Mouse (Mus musculus) embryonic facial prominence, embryonic 14.5 days (tissue): ENCODE results near the gene Rerg. TPM values are rescaled to one million over a fixed set of nuclear protein-coding genes. Genes with fewer than 3 reads are reported as not detected.

Source experiments
- ATAC-seq: fragments of 200-750 bp; cut with Nextera tagmentation; 2 replicates; pipeline ENCODE4 v1.8.0; 2017; ENCODE audit warnings: low read depth, moderate number of reproducible peaks, moderate TSS enrichment
- DNase-seq: peaks from one replicate; pipeline ENCODE4 v3.0.0-alpha.2; 2015; ENCODE audit warnings: low spot score
- H3K27ac ChIP-seq: fragments of 300-500 bp; sonication (generic); replicated peaks from 2 replicates; pipeline ENCODE4 v1.5.1; 2014; ENCODE audit warnings: low read depth, mild to moderate bottlenecking, low read length, moderate library complexity
- H3K27me3 ChIP-seq: fragments of 300-500 bp; sonication (generic); replicated peaks from 2 replicates; pipeline ENCODE4 v1.6.1; 2014; ENCODE audit warnings: low read length; ENCODE audit not compliant: control insufficient read depth, insufficient read depth
- H3K36me3 ChIP-seq: fragments of 300-500 bp; sonication (generic); 2 replicates; pipeline ENCODE4 v1.6.1; 2014; ENCODE audit warnings: low read length, mixed read lengths; ENCODE audit not compliant: control insufficient read depth, insufficient read depth
- H3K4me1 ChIP-seq: fragments of 300-500 bp; sonication (generic); 2 replicates; pipeline ENCODE4 v1.6.1; 2014; ENCODE audit warnings: antibody characterized with exemption, low read length; ENCODE audit not compliant: control insufficient read depth, insufficient read depth
- H3K4me2 ChIP-seq: fragments of 300-500 bp; sonication (generic); 2 replicates; pipeline ENCODE4 v1.6.1; 2014; ENCODE audit warnings: low read depth, mild to moderate bottlenecking, low read length, moderate library complexity, mixed read lengths
- H3K4me3 ChIP-seq: fragments of 300-500 bp; sonication (generic); 2 replicates; pipeline ENCODE4 v1.5.1; 2014; ENCODE audit warnings: low read depth, mild to moderate bottlenecking, low read length
- H3K9ac ChIP-seq: fragments of 300-500 bp; sonication (generic); 2 replicates; pipeline ENCODE4 v1.6.1; 2014; ENCODE audit warnings: low read depth, mild to moderate bottlenecking, low read length, moderate library complexity, mixed read lengths
- H3K9me3 ChIP-seq: fragments of 300-500 bp; sonication (generic); 2 replicates; pipeline ENCODE4 v1.6.1; 2016; ENCODE audit warnings: low read length; ENCODE audit not compliant: control insufficient read depth
- WGBS: fragments of 180-500 bp; shearing (Covaris S2); extraction: QIAGEN DNeasy Blood & Tissue Kit; methylation state at CpG from one replicate; pipeline ENCODE4 v1.1.7; 2014; 5-methylcytosine and 5-hydroxymethylcytosine counted together
- polyA plus RNA-seq: library from polyadenylated mRNA; unstranded; fragments of >200 nt; fragmentation: Nextera tagmentation; extraction: Ambion mirVana; gene quantifications from 2 replicates; pipeline ENCODE4 v1.2.1, GENCODE M21; 2014

The Rerg gene
- polyA plus RNA-seq, 1 experiment from 2014 or later, result 26.0 TPM

DNA sequence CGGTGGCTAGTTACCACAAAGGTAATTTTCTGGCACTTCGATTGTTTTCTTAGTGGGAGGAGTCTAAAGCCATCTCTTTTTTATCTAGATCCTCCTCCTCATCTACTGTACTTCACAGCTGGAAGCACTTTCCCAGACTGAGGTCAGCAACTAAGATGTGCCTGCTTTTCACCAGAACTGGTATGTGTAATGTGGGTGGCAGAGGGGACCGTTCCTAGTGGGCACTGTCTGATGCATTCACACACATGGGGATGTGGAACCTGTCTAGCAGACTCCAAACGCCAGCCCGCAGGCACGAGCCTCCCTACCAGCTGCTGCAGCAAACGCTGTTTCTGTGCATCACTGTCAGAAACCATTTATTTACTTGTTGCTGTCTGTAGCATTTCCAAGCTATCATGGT is 31.3 kb upstream of the Rerg start:
- Histone ChIP-seq H3K27me3 (no peaks in the 10 kb centered on the region), H3K4me2 (no peak overlapping the region), H3K27ac (no peak overlapping the region), H3K4me3 (no peak overlapping the region), H3K9me3 (no peaks in the 10 kb centered on the region), H3K4me1 (no peaks in the 10 kb centered on the region), H3K36me3 (no peaks in the 10 kb centered on the region), H3K9ac (no peak overlapping the region)
- WGBS, result 58% methylated on average over 7 of the region's 7 CpGs
- DNase-seq, result no peak
- ATAC-seq, result no peak

GRCm38 (mm10) chr6:137201166-137201565 is 30.9 kb upstream of the Rerg start:
- ATAC-seq (no peak), DNase-seq (no peak)
- Histone ChIP-seq H3K9me3 (no peaks in the 10 kb centered on the region), H3K4me1 (no peaks in the 10 kb centered on the region), H3K27ac (no peak overlapping the region), H3K4me3 (no peak overlapping the region), H3K36me3 (no peaks in the 10 kb centered on the region), H3K27me3 (no peaks in the 10 kb centered on the region), H3K9ac (no peak overlapping the region), H3K4me2 (no peak overlapping the region)
- WGBS, result 82% methylated on average over 3 of the region's 3 CpGs

- H3K27me3 ChIP-seq, result no peaks in the 10 kb centered on the region
- DNase-seq (peak; percentile 59), ATAC-seq (no peak)
- H3K9ac ChIP-seq, result no peak overlapping the region
- no peaks in the 10 kb centered on the region for H3K36me3 ChIP-seq
- H3K27ac ChIP-seq, result no peak overlapping the region
- H3K4me2 ChIP-seq, result no peak overlapping the region
- H3K4me1 ChIP-seq, result no peaks in the 10 kb centered on the region
- WGBS, result 23% methylated on average over 6 of the region's 6 CpGs
- H3K4me3 ChIP-seq, result no peak overlapping the region
- H3K9me3 ChIP-seq, result no peaks in the 10 kb centered on the region
Observed at GRCm38 (mm10) chr6:137192063-137192462, 21.8 kb upstream of the Rerg start.

GRCm38 (mm10) chr6:137191026-137191425 is 20.7 kb upstream of the Rerg start:
- Histone ChIP-seq H3K4me2 (no peak overlapping the region), H3K9me3 (no peaks in the 10 kb centered on the region), H3K27me3 (no peaks in the 10 kb centered on the region), H3K36me3 (no peaks in the 10 kb centered on the region), H3K9ac (no peak overlapping the region), H3K4me3 (no peak overlapping the region), H3K4me1 (no peaks in the 10 kb centered on the region), H3K27ac (no peak overlapping the region)
- no peak for ATAC-seq
- 91% methylated on average over 11 of the region's 11 CpGs for WGBS
- no peak for DNase-seq

DNA sequence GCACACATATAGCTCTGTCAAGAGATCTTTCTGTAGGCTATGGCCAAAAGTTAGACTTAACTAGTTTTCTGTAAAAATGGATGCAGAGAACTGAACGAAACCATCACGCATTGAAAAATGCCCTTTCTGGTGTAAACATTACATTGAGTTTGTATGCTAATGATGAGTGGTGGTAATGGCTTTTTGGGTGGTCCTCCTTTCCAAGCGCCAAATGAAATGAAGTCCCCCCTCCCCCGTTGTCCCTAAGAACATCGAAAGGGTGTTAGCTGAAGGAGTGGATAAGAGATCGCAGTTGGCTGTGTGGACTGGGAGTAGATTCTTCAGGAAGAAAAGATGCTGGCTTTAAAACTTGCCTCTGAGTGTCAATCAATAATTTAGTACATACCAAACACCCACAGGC is 20.3 kb upstream of the Rerg start:
- Histone ChIP-seq H3K4me2 (no peak overlapping the region), H3K4me3 (no peak overlapping the region), H3K36me3 (no peaks in the 10 kb centered on the region), H3K9me3 (no peaks in the 10 kb centered on the region), H3K9ac (no peak overlapping the region), H3K4me1 (no peaks in the 10 kb centered on the region), H3K27me3 (no peaks in the 10 kb centered on the region), H3K27ac (no peak overlapping the region)
- ATAC-seq (no peak), DNase-seq (no peak)
- WGBS, result 91% methylated on average over 6 of the region's 6 CpGs

DNA sequence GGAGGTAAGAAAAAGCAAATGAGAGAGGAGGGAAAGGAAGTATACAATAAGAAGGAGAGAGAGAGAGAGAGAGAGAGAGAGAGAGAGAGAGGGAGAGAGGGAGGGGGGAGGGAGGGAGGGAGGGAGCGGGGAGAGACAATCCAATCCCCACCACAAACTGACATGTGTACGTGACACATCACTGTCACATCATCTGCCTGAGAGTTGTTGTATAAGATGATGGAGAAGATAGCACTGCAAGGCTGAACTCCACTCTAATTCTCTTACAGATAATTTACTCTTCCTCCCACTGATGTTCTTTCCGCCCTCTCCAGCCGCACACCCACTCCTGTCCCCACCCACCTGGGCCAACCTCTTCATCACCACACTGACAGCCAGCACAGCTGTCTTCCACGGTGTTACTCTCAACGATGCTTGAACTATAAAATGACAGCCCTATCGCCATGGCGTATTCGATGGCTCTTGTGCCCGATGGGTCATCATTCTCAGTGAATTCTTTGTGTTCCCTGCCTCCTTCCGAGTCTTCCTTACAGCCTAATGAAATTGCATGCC is 18.2 kb upstream of the Rerg start:
- Histone ChIP-seq H3K9ac (no peak overlapping the region), H3K4me3 (no peak overlapping the region), H3K4me1 (no peaks in the 10 kb centered on the region), H3K9me3 (no peaks in the 10 kb centered on the region), H3K27me3 (no peaks in the 10 kb centered on the region), H3K27ac (no peak overlapping the region), H3K4me2 (no peak overlapping the region), H3K36me3 (no peaks in the 10 kb centered on the region)
- 63% methylated on average over 11 of the region's 11 CpGs for WGBS
- no peak for ATAC-seq
- DNase-seq, result no peak

GRCm38 (mm10) chr6:137187426-137187825 is 17.1 kb upstream of the Rerg start:
- Histone ChIP-seq H3K4me2 (no peak overlapping the region), H3K4me1 (no peaks in the 10 kb centered on the region), H3K4me3 (no peak overlapping the region), H3K36me3 (no peaks in the 10 kb centered on the region), H3K27ac (no peak overlapping the region), H3K27me3 (no peaks in the 10 kb centered on the region), H3K9ac (no peak overlapping the region), H3K9me3 (no peaks in the 10 kb centered on the region)
- DNase-seq, result no peak
- ATAC-seq, result no peak
- 82% methylated on average over 3 of the region's 3 CpGs for WGBS

- no peak for ATAC-seq
Observed at GRCm38 (mm10) chr6:137180636-137181035, 10.3 kb upstream of the Rerg start.

GRCm38 (mm10) chr6:137180115-137180514 is 9.8 kb upstream of the Rerg start:
- Histone ChIP-seq H3K27me3 (no peaks in the 10 kb centered on the region), H3K9me3 (no peaks in the 10 kb centered on the region)

More at GRCm38 (mm10) chr6:137180636-137181035, 10.3 kb upstream of the Rerg start:
- no peak overlapping the region for H3K9ac ChIP-seq
- no peak overlapping the region for H3K27ac ChIP-seq
- no peak overlapping the region for H3K4me2 ChIP-seq
- H3K4me1 ChIP-seq, result no peaks in the 10 kb centered on the region
- 76% methylated on average over 6 of the region's 6 CpGs for WGBS
- no peaks in the 10 kb centered on the region for H3K27me3 ChIP-seq
- no peak overlapping the region for H3K4me3 ChIP-seq
- no peaks in the 10 kb centered on the region for H3K9me3 ChIP-seq
- DNase-seq, result no peak
- no peaks in the 10 kb centered on the region for H3K36me3 ChIP-seq

More at GRCm38 (mm10) chr6:137180115-137180514, 9.8 kb upstream of the Rerg start:
- ATAC-seq (no peak), DNase-seq (peak; percentile 45)
- Histone ChIP-seq H3K4me1 (no peaks in the 10 kb centered on the region), H3K27ac (no peak overlapping the region), H3K4me2 (no peak overlapping the region), H3K36me3 (no peaks in the 10 kb centered on the region), H3K9ac (no peak overlapping the region), H3K4me3 (no peak overlapping the region)
- 31% methylated on average over 5 of the region's 8 CpGs for WGBS
